In the genomic region with DNA sequence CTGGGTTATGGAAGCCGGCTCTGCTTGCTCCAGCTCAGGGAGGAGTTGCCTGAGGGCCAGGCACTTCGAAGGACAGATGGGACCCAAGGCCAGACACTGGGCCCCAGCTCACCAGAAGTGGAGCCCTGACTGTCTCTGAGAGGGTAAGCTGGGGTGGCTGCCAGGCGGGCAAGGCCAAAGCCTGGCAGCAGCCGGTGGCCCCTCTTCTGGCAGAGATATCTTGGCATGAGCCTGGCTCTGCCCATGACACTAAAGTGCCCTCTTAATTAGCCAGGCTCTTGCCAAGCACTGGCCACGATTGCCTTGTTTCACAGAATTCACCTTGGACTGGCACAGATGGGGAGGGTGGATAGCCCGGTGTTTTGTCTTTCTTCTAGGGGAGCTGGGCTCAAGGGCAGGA, we compare ENCODE assay signal across 14 mouse cellular contexts. TPM values are rescaled to one million over a fixed set of nuclear protein-coding genes. Genes with fewer than 3 reads are reported as not detected.
DNase-seq lines count a peak whose midpoint lies in the region; ATAC-seq and TF ChIP-seq lines count a peak whose summit lies in the region.
"Had no signal": no experiment of that assay in that cellular context is flagged by ENCODE, and none has a peak within 500 bp of the region (broad histone marks: within the 10 kb centered on the region; RNA-seq: fewer than 3 reads in every experiment).

No protein-coding gene starts in this region.

- H3K9me3 ChIP-seq in forebrain, embryonic 13.5 days (replicated peaks): no peaks in the 10 kb centered on the region
- H3K9me3 ChIP-seq in forebrain, embryonic 12.5 days: no peaks in the 10 kb centered on the region
- H3K9me3 ChIP-seq in hindbrain, postnatal 0 days (ENCODE audit: low read length): no peaks in the 10 kb centered on the region
- no peaks in the 10 kb centered on the region for H3K9me3 ChIP-seq in hindbrain, embryonic 12.5 days (replicated peaks)
- H3K9me3 ChIP-seq: limb, embryonic 15.5 days; midbrain, embryonic 12.5 days had no signal

- DNase-seq in hindbrain, postnatal 0 days (ENCODE audit: low spot score): peak; percentile 77
- peak; percentile 92 for DNase-seq in adrenal gland, adult 2 months
- peak; percentile 74 for DNase-seq in brain, embryonic 14.5 days (ENCODE audit: low read depth)
- no peak for DNase-seq in lung, adult 2 months
- DNase-seq: cerebellum, adult 9-10 months; lung, adult 18-20 months; lung, postnatal 4 days; thymus, adult 2 months had no signal

- TF ChIP-seq CTCF in hindbrain, postnatal 0 days (IDR thresholded peaks at IDR 0.05; ENCODE audit: low read depth): no peak
- no peak for TF ChIP-seq CTCF in brain, embryonic 14.5 days (IDR thresholded peaks at IDR 0.05; ENCODE audit: borderline replicate concordance, extremely low read depth, insufficient read depth, insufficient read length)
- no peak for TF ChIP-seq CTCF in lung, adult 2 months (IDR thresholded peaks at IDR 0.05; ENCODE audit: insufficient read depth, low read length)

- H3K9ac ChIP-seq in forebrain, embryonic 13.5 days: no peak overlapping the region
- no peak overlapping the region for H3K9ac ChIP-seq in forebrain, embryonic 12.5 days
- no peak overlapping the region for H3K9ac ChIP-seq in hindbrain, postnatal 0 days (replicated peaks; ENCODE audit: low read length)
- H3K9ac ChIP-seq in hindbrain, embryonic 12.5 days: no peak overlapping the region
- H3K9ac ChIP-seq: limb, embryonic 15.5 days; midbrain, embryonic 12.5 days had no signal

- no peak overlapping the region for H3K4me3 ChIP-seq in forebrain, embryonic 13.5 days
- H3K4me3 ChIP-seq in forebrain, embryonic 12.5 days (replicated peaks): no peak overlapping the region
- H3K4me3 ChIP-seq in hindbrain, postnatal 0 days (ENCODE audit: low read length): no peak overlapping the region
- no peak overlapping the region for H3K4me3 ChIP-seq in hindbrain, embryonic 12.5 days
- H3K4me3 ChIP-seq in lung, adult 2 months (replicated peaks; ENCODE audit: extremely low read depth, low read depth, low read length): no peak overlapping the region
- H3K4me3 ChIP-seq: limb, embryonic 15.5 days; midbrain, embryonic 12.5 days had no signal

- H3K4me1 ChIP-seq in forebrain, embryonic 13.5 days: 0 out of 2 replicates have a peak, but pooled peaks cover 7% of the 10 kb centered on the region
- no peaks in the 10 kb centered on the region for H3K4me1 ChIP-seq in forebrain, embryonic 12.5 days
- no peaks in the 10 kb centered on the region for H3K4me1 ChIP-seq in hindbrain, postnatal 0 days (ENCODE audit: insufficient read depth, low read length)
- no peaks in the 10 kb centered on the region for H3K4me1 ChIP-seq in hindbrain, embryonic 12.5 days
- H3K4me1 ChIP-seq in lung, adult 2 months (ENCODE audit: control insufficient read depth, insufficient read depth, low read length): peaks cover 1% of the 10 kb centered on the region; the same call in 1 of the 2 replicates
- H3K4me1 ChIP-seq: midbrain, embryonic 12.5 days had no signal

- H3K4me2 ChIP-seq in forebrain, embryonic 13.5 days: no peak overlapping the region
- no peak overlapping the region for H3K4me2 ChIP-seq in forebrain, embryonic 12.5 days
- H3K4me2 ChIP-seq in hindbrain, postnatal 0 days (ENCODE audit: low read depth, low read length): no peak overlapping the region
- no peak overlapping the region for H3K4me2 ChIP-seq in hindbrain, embryonic 12.5 days (replicated peaks)
- H3K4me2 ChIP-seq: limb, embryonic 15.5 days; midbrain, embryonic 12.5 days had no signal

- no peaks in the 10 kb centered on the region for H3K27me3 ChIP-seq in forebrain, embryonic 13.5 days
- no peaks in the 10 kb centered on the region for H3K27me3 ChIP-seq in forebrain, embryonic 12.5 days
- no peaks in the 10 kb centered on the region for H3K27me3 ChIP-seq in hindbrain, postnatal 0 days (ENCODE audit: insufficient read depth, low read length)
- H3K27me3 ChIP-seq in hindbrain, embryonic 12.5 days: no peaks in the 10 kb centered on the region
- H3K27me3 ChIP-seq: limb, embryonic 15.5 days; midbrain, embryonic 12.5 days had no signal

- TF ChIP-seq POLR2A in brain, embryonic 14.5 days (IDR thresholded peaks at IDR 0.05; ENCODE audit: borderline replicate concordance, extremely low read depth, insufficient read depth, insufficient read length, poor library complexity, severe bottlenecking): no peak
- no peak for TF ChIP-seq POLR2A in lung, adult 2 months (IDR thresholded peaks at IDR 0.05; ENCODE audit: borderline replicate concordance, extremely low read depth, low read depth, low read length)

- ATAC-seq in forebrain, embryonic 13.5 days: no peak
- no peak for ATAC-seq in forebrain, embryonic 12.5 days (ENCODE audit: low FRiP score)
- peak; percentile 74 for ATAC-seq in hindbrain, postnatal 0 days
- no peak for ATAC-seq in hindbrain, embryonic 12.5 days (ENCODE audit: low FRiP score)
- ATAC-seq: inflammation-experienced regulatory T-cells, adult 6 months had no signal

- WGBS in forebrain, embryonic 13.5 days: 79% methylated on average over 6 of the region's 6 CpGs
- 86% methylated on average over 6 of the region's 6 CpGs for WGBS in forebrain, embryonic 12.5 days
- 50% methylated on average over 6 of the region's 6 CpGs for WGBS in hindbrain, postnatal 0 days
- WGBS in hindbrain, embryonic 12.5 days: 83% methylated on average over 6 of the region's 6 CpGs
- WGBS in lung, adult 2 months: 77% methylated on average over 6 of the region's 6 CpGs

- peak overlapping the region; percentile 1; the same call in 1 of the 2 replicates for H3K27ac ChIP-seq in forebrain, embryonic 13.5 days
- H3K27ac ChIP-seq in forebrain, embryonic 12.5 days: no peak overlapping the region; the same call in 1 of the 2 replicates
- no peak overlapping the region for H3K27ac ChIP-seq in hindbrain, postnatal 0 days
- no peak overlapping the region for H3K27ac ChIP-seq in hindbrain, embryonic 12.5 days
- H3K27ac ChIP-seq: limb, embryonic 15.5 days; midbrain, embryonic 12.5 days had no signal

- no peaks in the 10 kb centered on the region for H3K36me3 ChIP-seq in forebrain, embryonic 13.5 days (ENCODE audit: poor library complexity, severe bottlenecking)
- H3K36me3 ChIP-seq in forebrain, embryonic 12.5 days (replicated peaks): no peaks in the 10 kb centered on the region
- no peaks in the 10 kb centered on the region for H3K36me3 ChIP-seq in hindbrain, postnatal 0 days (ENCODE audit: insufficient read depth, low read length)
- H3K36me3 ChIP-seq in hindbrain, embryonic 12.5 days: no peaks in the 10 kb centered on the region
- H3K36me3 ChIP-seq: limb, embryonic 15.5 days; midbrain, embryonic 12.5 days had no signal

RNA-seq across cellular contexts. Expression of a gene that starts 9.7 kb away (rescaled TPM):
- polyA plus RNA-seq in forebrain, embryonic 13.5 days (2015; fragmentation: Nextera tagmentation; extraction: Ambion mirVana): 521 and 522 TPM in 2 replicates
- 665 and 748 TPM in 2 replicates for polyA plus RNA-seq in forebrain, embryonic 12.5 days (2016; fragmentation: Nextera tagmentation; extraction: Ambion mirVana)
- 613 and 715 TPM in 2 replicates for total RNA-seq in hindbrain, postnatal 0 days (2014; rRNA removed)
- 412 and 457 TPM in 2 replicates for polyA plus RNA-seq in hindbrain, postnatal 0 days (2015; fragmentation: Nextera tagmentation; extraction: Ambion mirVana)
- polyA plus RNA-seq in hindbrain, embryonic 12.5 days (2016; fragmentation: Nextera tagmentation; extraction: Ambion mirVana): 699 and 764 TPM in 2 replicates
- total RNA-seq in adrenal gland, adult 2 months (2021): 10 to 100 TPM; 24.6 to 42.9 TPM
- 129 and 134 TPM in 2 replicates for polyA plus RNA-seq in adrenal gland, adult 2 months (2012; rRNA removed)
- polyA plus RNA-seq in brain, embryonic 14.5 days (2012; rRNA removed): 634 and 658 TPM in 2 replicates
- polyA plus RNA-seq in lung, adult 2 months (2012; rRNA removed): 21.0 and 26.3 TPM in 2 replicates

RNA-seq across cellular contexts. Expression of a gene that starts 43.9 kb away (rescaled TPM):
- polyA plus RNA-seq in forebrain, embryonic 13.5 days (2015; fragmentation: Nextera tagmentation; extraction: Ambion mirVana): 15,903 and 18,325 TPM in 2 replicates
- polyA plus RNA-seq in forebrain, embryonic 12.5 days (2016; fragmentation: Nextera tagmentation; extraction: Ambion mirVana): 12,389 and 14,301 TPM in 2 replicates
- 5,437 and 5,693 TPM in 2 replicates for total RNA-seq in hindbrain, postnatal 0 days (2014; rRNA removed)
- polyA plus RNA-seq in hindbrain, postnatal 0 days (2015; fragmentation: Nextera tagmentation; extraction: Ambion mirVana): 15,098 and 15,291 TPM in 2 replicates
- 14,392 and 16,600 TPM in 2 replicates for polyA plus RNA-seq in hindbrain, embryonic 12.5 days (2016; fragmentation: Nextera tagmentation; extraction: Ambion mirVana)
- 1,000 to 10,000 TPM; 3,681 to 3,786 TPM for total RNA-seq in adrenal gland, adult 2 months (2021)
- 3,805 and 4,221 TPM in 2 replicates for polyA plus RNA-seq in adrenal gland, adult 2 months (2012; rRNA removed)
- polyA plus RNA-seq in brain, embryonic 14.5 days (2012; rRNA removed): 3,867 and 5,124 TPM in 2 replicates
- 5,708 and 6,451 TPM in 2 replicates for polyA plus RNA-seq in lung, adult 2 months (2012; rRNA removed)

RNA-seq across cellular contexts. Expression of a gene that starts 55.2 kb away (rescaled TPM):
- 30.7 and 35.1 TPM in 2 replicates for polyA plus RNA-seq in forebrain, embryonic 13.5 days (2015; fragmentation: Nextera tagmentation; extraction: Ambion mirVana)
- polyA plus RNA-seq in forebrain, embryonic 12.5 days (2016; fragmentation: Nextera tagmentation; extraction: Ambion mirVana): 24.0 and 24.6 TPM in 2 replicates
- 68.6 and 73.8 TPM in 2 replicates for total RNA-seq in hindbrain, postnatal 0 days (2014; rRNA removed)
- 28.0 and 31.4 TPM in 2 replicates for polyA plus RNA-seq in hindbrain, postnatal 0 days (2015; fragmentation: Nextera tagmentation; extraction: Ambion mirVana)
- polyA plus RNA-seq in hindbrain, embryonic 12.5 days (2016; fragmentation: Nextera tagmentation; extraction: Ambion mirVana): 24.6 and 26.9 TPM in 2 replicates
- 10 to 100 TPM in 1 of 2 experiments, 1 to 10 TPM in 1; 9.6 to 11.4 TPM for total RNA-seq in adrenal gland, adult 2 months (2021)
- 42.3 and 44.3 TPM in 2 replicates for polyA plus RNA-seq in adrenal gland, adult 2 months (2012; rRNA removed)
- polyA plus RNA-seq in brain, embryonic 14.5 days (2012; rRNA removed): 28.5 and 34.8 TPM in 2 replicates
- 21.3 and 22.5 TPM in 2 replicates for polyA plus RNA-seq in lung, adult 2 months (2012; rRNA removed)
